Comparison of ENCODE assay signal across 8 mouse cellular contexts in genomic region chr3:119782946-119783701, GRCm38 (mm10). TPM values are rescaled to one million over a fixed set of nuclear protein-coding genes. Genes with fewer than 3 reads are reported as not detected.
A peak's percentile ranks its signal among the peaks of the same experiment; 100 is the strongest.
DNase-seq lines count a peak whose midpoint lies in the region; ATAC-seq and TF ChIP-seq lines count a peak whose summit lies in the region.

No protein-coding gene starts in this region.

- no peaks in the 10 kb centered on the region for H3K4me1 ChIP-seq in hindbrain, embryonic 11.5 days (replicated peaks; ENCODE audit: control insufficient read depth, insufficient read depth, low read length)
- H3K4me1 ChIP-seq in lung, postnatal 0 days (ENCODE audit: insufficient read depth, low read depth, low read length), result 0 out of 2 replicates have a peak, but pooled peaks cover 3% of the 10 kb centered on the region

- H3K36me3 ChIP-seq in hindbrain, embryonic 11.5 days (ENCODE audit: control insufficient read depth, insufficient read depth, low read length), result no peaks in the 10 kb centered on the region
- H3K36me3 ChIP-seq in lung, postnatal 0 days (ENCODE audit: insufficient read depth, low read length), result no peaks in the 10 kb centered on the region

- ATAC-seq in hindbrain, embryonic 11.5 days (ENCODE audit: low FRiP score), result peak; percentile 91
- peak; percentile 96 for ATAC-seq in lung, postnatal 0 days

- peak overlapping the region; percentile 99 for H3K27ac ChIP-seq in hindbrain, embryonic 11.5 days (ENCODE audit: low read depth, low read length)
- H3K27ac ChIP-seq in lung, postnatal 0 days (ENCODE audit: low read length), result peak overlapping the region; percentile 96

- H3K4me2 ChIP-seq in hindbrain, embryonic 11.5 days (replicated peaks; ENCODE audit: low read depth, low read length), result peak overlapping the region; percentile 48
- H3K4me2 ChIP-seq in lung, postnatal 0 days (replicated peaks; ENCODE audit: low read depth, low read length), result peak overlapping the region; percentile 65

- TF ChIP-seq CTCF in lung, postnatal 0 days (IDR thresholded peaks at IDR 0.05), result no peak

- under 1% methylated on average over 47 of the region's 89 CpGs for WGBS in hindbrain, embryonic 11.5 days
- WGBS in lung, postnatal 0 days, result 2% methylated on average over 15 of the region's 89 CpGs

- H3K4me3 ChIP-seq in hindbrain, embryonic 11.5 days (ENCODE audit: low read depth, low read length), result peak overlapping the region; percentile 95
- peak overlapping the region; percentile 98 for H3K4me3 ChIP-seq in lung, postnatal 0 days (ENCODE audit: low read depth, low read length)

- no peak for TF ChIP-seq EP300 in lung, postnatal 0 days (IDR thresholded peaks at IDR 0.05)

- peak; percentile 91 for DNase-seq in Muller cell, postnatal 12 days (ENCODE audit: inconsistent ontology term)
- peak; percentile 91 for DNase-seq in cerebellum, adult 9-11 months
- peak; percentile 65 to 87 for DNase-seq in frontal cortex, adult 2 months (ENCODE audit: extremely low spot score in 1 of 2, low spot score in 1 of 2)
- peak; percentile 90 for DNase-seq in hindbrain, embryonic 11.5 days (ENCODE audit: low spot score)
- peak; percentile 90 to 93 for DNase-seq in layer of hippocampus, postnatal 10 days (ENCODE audit: low spot score in 2 of 2)
- DNase-seq in lung, postnatal 0 days (ENCODE audit: low spot score), result peak; percentile 94
- DNase-seq in ovary, postnatal 10 days (ENCODE audit: low spot score), result peak; percentile 91
- DNase-seq in thymus, postnatal 10 days (ENCODE audit: low spot score in 2 of 2), result peak; percentile 79 to 85

- no peaks in the 10 kb centered on the region for H3K9me3 ChIP-seq in hindbrain, embryonic 11.5 days (ENCODE audit: control insufficient read depth, low read length)
- H3K9me3 ChIP-seq in lung, postnatal 0 days (ENCODE audit: low read length), result no peaks in the 10 kb centered on the region

- H3K9ac ChIP-seq in hindbrain, embryonic 11.5 days (ENCODE audit: low read depth, low read length), result peak overlapping the region; percentile 100
- peak overlapping the region; percentile 92 for H3K9ac ChIP-seq in lung, postnatal 0 days (replicated peaks; ENCODE audit: low read depth)

- no peaks in the 10 kb centered on the region for H3K27me3 ChIP-seq in hindbrain, embryonic 11.5 days (ENCODE audit: control insufficient read depth, insufficient read depth, low read length)
- H3K27me3 ChIP-seq in lung, postnatal 0 days (replicated peaks; ENCODE audit: insufficient read depth, low read length), result no peaks in the 10 kb centered on the region

RNA-seq across cellular contexts. Expression of gene Ptbp2, which starts 1.1 kb away (rescaled TPM):
- polyA plus RNA-seq in frontal cortex, adult 2 months (2012; rRNA removed), result 84.9 and 106 TPM in 2 replicates
- polyA plus RNA-seq in hindbrain, embryonic 11.5 days (2014; fragmentation: Nextera tagmentation; extraction: Ambion mirVana), result 373 and 391 TPM in 2 replicates
- 100 to 1,000 TPM; 161 to 182 TPM for total RNA-seq in layer of hippocampus, postnatal 10 days (2021)
- polyA plus RNA-seq in lung, postnatal 0 days (2015; fragmentation: Nextera tagmentation; extraction: Ambion mirVana), result 21.5 and 22.6 TPM in 2 replicates

Comparison
In these comparisons a context has a peak if more than half of its experiments do, and no peak if none do; other contexts are left out.
1. Peak in every context shown above with its lines: DNase-seq, ATAC-seq, H3K4me3 ChIP-seq and H3K27ac ChIP-seq.